Mouse (Mus musculus) left cerebral cortex, postnatal 4 days (tissue): ENCODE measurements at regions not wholly inside any gene's neighbourhood (a gene's known extent, or its start where the extent isn't known, plus 50 kb on each side); places are given as distances from the start of the nearest gene placed in this dataset.

Source experiments
- DNase-seq: peaks from one replicate; pipeline ENCODE4 v3.0.0-alpha.2; 2022
- intact Hi-C: fragments of 180-260 bp; cut with DNase I; formaldehyde crosslinking; loops from one replicate; pipeline ENCODE4 v1.15.1; 2025

- intact Hi-C loops = no loop called here
- peak; percentile 48 for DNase-seq
Measured at GRCm38 (mm10) chr16:61546043-61546442, 940.7 kb upstream of the Epha6 start.

DNA sequence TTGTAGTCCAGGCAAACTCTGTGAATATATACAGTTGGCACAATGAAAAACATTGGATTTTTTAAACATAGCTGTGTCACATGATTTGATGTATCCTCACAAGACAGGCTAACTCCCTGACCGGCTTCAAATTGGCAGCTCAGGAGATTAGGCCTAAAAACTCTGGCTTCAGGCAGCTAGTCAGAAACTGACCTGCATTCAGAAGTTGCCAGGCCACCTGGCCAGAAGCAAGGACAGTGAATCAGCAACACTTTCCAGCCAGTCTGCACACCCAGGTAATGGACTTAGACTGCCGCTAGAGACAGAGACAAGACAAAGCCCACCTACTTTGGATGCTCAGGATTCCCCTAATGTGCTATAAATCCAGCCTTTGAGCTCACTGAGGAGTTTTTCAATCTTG is 929.4 kb upstream of the Epha6 start:
- DNase-seq = no peak
- intact Hi-C loops = no loop called here
